Mouse (Mus musculus) left cerebral cortex, postnatal 36 days (tissue): ENCODE measurements around the gene Src. TPM values are rescaled to one million over a fixed set of nuclear protein-coding genes. Genes with fewer than 3 reads are reported as not detected.
A peak's percentile ranks its signal among the peaks of the same experiment; 100 is the strongest.

Source experiments
- DNase-seq, 2 experiments: peaks; one replicate each; pipeline ENCODE4 v3.0.0; 2021 to 2022; ENCODE audit warnings: low spot score in 2 of 2, mixed read lengths in 1 of 2
- intact Hi-C: fragments of 180-260 bp; cut with DNase I; formaldehyde crosslinking; loops from one replicate; pipeline ENCODE4 v1.15.1; 2025
- total RNA-seq, 2 experiments: library from RNA; stranded (reverse); gene quantifications; 2 replicates each; pipeline ENCODE4 v1.2.3; 2021

Gene Src
- total RNA-seq, 2 experiments from 2014 or later: 130 to 131 TPM

DNA sequence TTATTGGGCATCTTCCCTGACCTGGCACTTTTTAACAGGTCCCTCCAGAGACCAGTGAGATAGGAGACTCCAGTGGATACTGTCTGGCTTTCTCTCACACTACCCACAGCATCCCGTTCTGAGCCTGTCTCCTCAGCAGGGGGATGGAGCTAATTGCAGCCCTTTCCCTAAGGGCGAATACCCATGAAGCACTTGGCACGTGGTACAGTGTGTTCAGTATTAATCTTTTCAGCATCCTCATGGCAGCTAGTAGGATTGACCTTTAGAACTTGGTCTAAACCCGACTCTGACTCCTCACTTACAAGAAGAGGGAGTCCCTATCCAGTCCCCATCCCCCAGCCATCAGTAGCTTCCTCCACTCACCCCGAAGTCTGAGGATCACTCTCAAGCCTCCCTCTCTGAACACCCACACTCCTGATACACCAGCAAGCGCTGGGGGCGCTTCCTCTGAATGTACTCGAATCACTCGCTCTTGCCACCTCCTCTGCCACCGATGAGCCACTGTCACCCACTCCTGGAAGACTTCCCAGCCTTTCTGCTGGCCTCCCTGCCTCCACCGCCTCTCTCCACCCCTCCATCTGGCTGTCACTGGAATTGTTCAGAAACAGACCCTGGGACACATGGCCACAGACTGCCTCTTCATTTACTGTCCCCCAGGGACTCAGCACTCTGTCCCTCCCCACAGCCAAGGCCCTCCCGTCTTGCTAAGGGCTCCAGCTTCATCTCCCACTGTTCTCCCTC lies 8.3 kb upstream of the Src start:
- DNase-seq: peak; percentile 77 to 78
- intact Hi-C loops: no loop called here

- no peak for DNase-seq
- intact Hi-C loops: no loop called here
These were observed 7.0 kb upstream of the Src start for GRCm38 (mm10) chr2:157411151-157411693.

DNA sequence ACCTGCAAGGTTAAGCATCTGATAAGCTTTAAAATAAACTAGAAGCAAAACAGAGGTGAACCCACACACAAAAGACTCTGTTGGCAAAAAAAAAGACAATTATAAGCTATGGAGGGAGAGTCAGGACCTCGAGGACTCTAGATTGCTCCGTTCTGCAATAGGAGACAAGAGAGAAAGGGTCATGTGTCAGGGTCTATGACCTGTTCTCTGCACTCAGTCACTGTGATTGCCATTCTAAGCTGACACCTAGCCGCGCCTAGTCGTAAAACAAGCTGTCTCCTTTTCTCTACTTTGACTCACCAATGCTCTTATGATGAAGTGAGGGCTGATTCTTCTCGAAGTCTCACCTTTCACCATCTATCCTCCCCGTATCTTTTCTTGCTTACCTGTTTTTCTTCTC lies 5.7 kb upstream of the Src start:
- DNase-seq: no peak
- intact Hi-C loops: no loop called here

- intact Hi-C loops: no loop called here
- no peak for DNase-seq
These were observed 1.0 kb upstream of the Src start for GRCm38 (mm10) chr2:157417229-157417628.

- DNase-seq: no peak
- intact Hi-C loops: no loop called here
These were observed 396 bp downstream of the Src start for GRCm38 (mm10) chr2:157418609-157419071.

- no peak for DNase-seq
- intact Hi-C loops: no loop called here
These were observed 1.3 kb downstream of the Src start for GRCm38 (mm10) chr2:157419506-157419905.

- no peak for DNase-seq
- intact Hi-C loops: loop anchor here (5.0 kb wide), 1 partner anchor 43 kb away; no protein-coding TSS in a partner anchor
These were observed 2.2 kb downstream of the Src start for GRCm38 (mm10) chr2:157420404-157420803.

GRCm38 (mm10) chr2:157422062-157422655 lies 3.9 kb downstream of the Src start:
- intact Hi-C loops: loop anchor here (5.0 kb wide), 1 partner anchor 45 kb away; no protein-coding TSS in a partner anchor
- no peak for DNase-seq

- no peak for DNase-seq
- intact Hi-C loops: loop anchor here (5.0 kb wide), 1 partner anchor 46 kb away; no protein-coding TSS in a partner anchor
These were observed 4.8 kb downstream of the Src start for GRCm38 (mm10) chr2:157422854-157423705.

DNA sequence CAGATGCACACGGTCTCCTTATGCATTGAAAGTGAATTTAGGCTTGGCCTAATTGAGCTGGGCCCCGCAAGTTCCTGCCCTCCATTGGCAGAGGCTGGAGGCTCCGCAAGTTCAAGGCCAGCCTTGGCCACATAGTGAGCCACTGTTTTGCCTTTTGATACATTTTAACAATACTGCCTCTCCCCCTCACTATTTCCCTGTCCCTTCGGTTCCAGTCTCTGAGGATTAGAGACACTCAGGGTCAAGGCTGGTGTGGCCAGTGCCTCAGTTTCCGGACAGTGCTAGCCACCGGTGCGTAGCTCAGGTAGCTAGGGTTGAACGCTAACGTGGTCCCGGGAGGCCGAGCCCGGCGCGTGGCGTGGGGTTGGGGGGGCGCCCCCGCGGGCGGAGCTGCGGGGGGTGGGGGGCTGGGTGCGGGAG lies 5.5 kb downstream of the Src start:
- intact Hi-C loops: loop anchor here (5.0 kb wide), 1 partner anchor 46 kb away; no protein-coding TSS in a partner anchor
- DNase-seq: no peak

DNA sequence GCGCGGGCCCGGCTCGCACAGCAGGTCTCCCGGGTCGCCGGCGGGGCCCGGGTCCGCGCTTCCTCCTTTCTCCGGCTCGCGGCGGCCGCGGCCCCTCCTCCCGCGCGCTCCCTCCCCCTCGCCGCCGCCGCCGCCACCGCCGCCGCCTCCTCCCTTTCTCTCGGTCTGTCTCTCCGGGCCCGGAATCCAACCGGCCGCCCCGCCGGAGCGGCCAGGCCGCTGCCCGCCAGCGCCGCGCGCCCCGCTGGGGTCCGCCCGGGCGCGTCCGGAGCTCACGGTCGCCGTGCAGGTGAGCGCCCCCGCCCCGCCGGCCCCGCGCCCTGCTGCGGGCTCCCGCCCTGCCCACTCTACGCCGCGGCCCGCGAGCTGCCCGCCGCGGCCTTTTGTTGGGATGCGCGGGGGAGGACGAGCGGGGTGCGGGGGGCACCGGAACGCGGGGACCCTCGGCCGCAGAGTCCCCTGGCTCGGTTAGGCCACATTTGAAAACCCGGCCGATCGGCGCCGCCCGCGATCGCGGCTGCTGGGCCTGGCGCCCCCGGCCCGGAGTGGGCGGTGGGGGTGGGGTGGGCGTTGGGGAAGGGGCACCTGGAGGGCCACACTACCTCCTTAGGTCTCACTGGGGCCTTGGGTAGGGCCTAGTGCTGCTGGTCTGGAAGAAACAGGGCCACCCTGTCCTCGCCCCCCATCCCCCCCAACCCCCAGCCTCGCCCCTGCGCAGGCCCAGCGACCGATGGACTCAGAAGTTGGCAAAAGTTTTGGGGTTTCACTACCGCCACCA lies 6.1 kb downstream of the Src start:
- peak in 1 of 2 experiments; percentile 57 for DNase-seq
- intact Hi-C loops: loop anchor here (5.0 kb wide), 1 partner anchor 47 kb away; no protein-coding TSS in a partner anchor

- intact Hi-C loops: loop anchor here (5.0 kb wide), 1 partner anchor 48 kb away; no protein-coding TSS in a partner anchor
- DNase-seq: no peak
These were observed 6.8 kb downstream of the Src start for GRCm38 (mm10) chr2:157424904-157425642.

DNA sequence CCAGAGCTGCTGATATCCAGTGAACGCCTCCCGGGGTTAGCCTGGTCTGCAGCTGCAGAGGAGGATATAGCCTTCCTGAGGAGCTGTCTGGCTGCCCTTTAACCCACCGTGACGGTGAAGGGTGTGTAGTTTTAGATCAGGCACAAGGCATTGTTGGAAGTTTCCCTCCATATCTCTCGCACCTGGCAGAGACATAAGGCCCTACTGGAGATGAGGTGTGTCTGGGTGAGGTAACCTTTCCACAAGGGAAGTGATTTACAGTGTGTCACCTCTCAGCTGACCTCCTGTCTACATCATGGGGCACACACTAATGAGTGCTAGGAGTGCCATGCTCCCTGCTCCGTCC lies 7.4 kb downstream of the Src start:
- DNase-seq: no peak
- intact Hi-C loops: no loop called here

DNA sequence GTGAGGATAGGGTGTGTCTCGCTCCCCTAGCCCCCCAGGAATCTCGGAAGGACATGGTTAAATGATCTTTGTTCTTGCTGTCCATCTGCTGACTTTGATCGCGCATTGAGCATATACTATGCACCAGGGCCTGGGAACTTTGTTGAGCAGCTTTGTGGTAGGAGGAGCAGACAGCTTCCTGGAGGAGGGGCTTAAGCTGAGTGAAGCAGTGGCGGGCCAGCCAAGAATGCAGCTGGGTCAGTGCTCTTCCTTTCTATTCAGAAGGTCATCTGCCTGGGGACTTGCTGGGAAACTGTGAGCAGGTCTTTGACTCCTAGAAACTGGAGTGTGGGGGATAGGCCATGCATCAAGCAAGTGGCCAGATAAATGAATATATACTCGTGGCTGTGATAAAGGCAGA lies 7.9 kb downstream of the Src start:
- intact Hi-C loops: no loop called here
- no peak for DNase-seq

DNA sequence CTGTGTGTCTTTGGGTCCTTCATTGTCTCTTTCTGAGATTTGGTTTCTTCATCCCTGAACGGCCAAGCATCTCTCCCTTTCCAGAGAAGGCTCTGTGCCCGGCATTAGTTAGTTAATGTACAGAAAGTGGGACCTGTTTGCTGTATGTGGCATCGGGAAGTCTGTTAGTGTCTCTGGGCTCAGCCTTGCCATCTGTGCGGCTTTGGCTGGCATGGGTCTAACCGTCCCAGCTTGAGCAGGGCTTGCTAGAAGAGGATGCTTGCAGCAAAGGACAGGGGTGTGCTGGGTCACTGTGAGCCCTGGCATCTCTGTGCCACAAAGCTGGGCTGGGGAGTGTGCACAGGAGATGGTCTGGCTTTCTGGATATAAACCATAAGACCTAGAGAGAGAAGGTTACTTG lies 8.9 kb downstream of the Src start:
- intact Hi-C loops: no loop called here
- no peak for DNase-seq

GRCm38 (mm10) chr2:157428351-157429139 lies 10.3 kb downstream of the Src start:
- intact Hi-C loops: no loop called here
- DNase-seq: no peak

DNA sequence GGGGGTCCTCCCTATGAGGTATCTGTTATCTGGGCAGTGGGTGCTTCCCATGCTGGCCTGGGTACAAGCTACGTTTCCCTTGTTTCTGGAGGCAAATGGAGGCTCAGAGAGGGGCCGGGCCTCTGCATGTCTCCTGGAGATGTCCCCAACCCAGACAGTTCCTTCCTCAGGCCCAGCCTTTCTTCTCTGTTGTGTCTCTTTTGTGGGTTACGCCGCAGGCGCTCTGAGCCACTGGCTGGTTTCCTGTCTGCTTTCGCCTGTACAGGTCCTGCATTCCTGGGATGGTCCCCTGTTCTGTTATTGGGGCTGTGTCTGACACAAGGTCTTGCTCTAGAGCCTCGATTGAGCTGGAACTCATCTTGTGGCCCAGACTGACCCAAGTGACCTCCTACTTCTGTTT lies 11.5 kb downstream of the Src start:
- intact Hi-C loops: no loop called here
- no peak for DNase-seq
